Mouse (Mus musculus): ENCODE measurements around the gene Sult1c2. TPM values are rescaled to one million over a fixed set of nuclear protein-coding genes. Genes with fewer than 3 reads are reported as not detected.
"Not testable (repeated sequence)": the region's sequence is repeated elsewhere in the genome, so short reads cannot be mapped to it uniquely, and the experiment has no call there.

Sult1c2 gene
- polyA plus RNA-seq, 1 experiment from 2014 or later: not detected

DNA sequence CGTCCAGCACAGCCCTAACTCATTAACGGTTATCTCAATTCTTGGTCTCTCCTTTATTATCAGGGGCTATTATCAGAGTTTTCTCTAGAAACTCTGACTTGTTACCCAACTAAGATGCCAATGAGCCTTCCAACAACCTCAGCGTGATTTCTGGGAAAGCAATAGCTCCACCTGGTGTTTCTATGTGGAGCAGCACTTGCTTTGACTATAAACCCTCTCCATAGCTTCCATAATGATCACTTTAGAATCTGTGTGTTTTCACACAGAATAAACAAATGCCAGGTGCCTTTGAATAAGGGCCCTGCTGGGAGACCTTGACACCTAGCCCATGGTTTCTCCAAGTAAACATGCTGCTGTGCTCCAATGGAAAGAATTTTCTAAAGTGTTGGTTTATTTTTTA lies 12.8 kb downstream of the Sult1c2 start:
- Histone ChIP-seq H3K27ac (replicated peaks; ENCODE audit: low read depth, low read length) (no peak overlapping the region), H3K36me3 (ENCODE audit: control insufficient read depth, insufficient read depth, low read length) (no peaks in the 10 kb centered on the region), H3K4me3 (ENCODE audit: low read depth, low read length) (no peak overlapping the region), H3K4me2 (ENCODE audit: low read depth, low read length) (no peak overlapping the region), H3K9me3 (ENCODE audit: control insufficient read depth, low read length) (peaks cover 9% of the 10 kb centered on the region; the same call in 1 of the 2 replicates), H3K4me1 (ENCODE audit: control insufficient read depth, insufficient read depth, low read length) (no peaks in the 10 kb centered on the region), H3K9ac (ENCODE audit: low read depth, low read length) (no peak overlapping the region), H3K27me3 (replicated peaks; ENCODE audit: control insufficient read depth, insufficient read depth, low read length) (no peaks in the 10 kb centered on the region)
- WGBS: 61% methylated on average over 3 of the region's 3 CpGs
- ATAC-seq (ENCODE audit: low read depth): no peak
- peak; percentile 1 for DNase-seq (ENCODE audit: low spot score)

DNA sequence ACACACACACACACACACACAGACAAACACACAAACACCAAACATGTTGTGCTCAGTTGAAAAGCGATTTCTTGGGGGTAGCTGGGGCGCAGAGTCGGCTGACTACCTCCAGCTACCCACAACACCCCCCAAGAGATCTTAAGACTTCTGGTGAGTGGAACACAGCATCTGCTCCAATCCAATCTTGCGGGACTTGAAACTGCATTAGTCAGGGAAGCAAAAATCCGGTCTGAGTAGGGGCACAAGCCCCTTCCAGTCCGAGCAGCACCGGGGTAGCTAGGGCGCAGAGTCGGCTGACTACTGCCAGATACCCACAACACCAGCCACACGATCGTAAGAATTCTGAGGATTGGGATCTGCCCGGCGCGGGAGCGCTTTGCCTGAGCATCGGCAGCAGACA lies 42.2 kb downstream of the Sult1c2 start:
- H3K27ac ChIP-seq (replicated peaks; ENCODE audit: low read depth, low read length); H3K4me3 ChIP-seq (ENCODE audit: low read depth, low read length); H3K4me2 ChIP-seq (ENCODE audit: low read depth, low read length); H3K9me3 ChIP-seq (ENCODE audit: control insufficient read depth, low read length); DNase-seq (ENCODE audit: low spot score); ATAC-seq (ENCODE audit: low read depth); H3K9ac ChIP-seq (ENCODE audit: low read depth, low read length); H3K27me3 ChIP-seq (replicated peaks; ENCODE audit: control insufficient read depth, insufficient read depth, low read length); H3K4me1 ChIP-seq (ENCODE audit: control insufficient read depth, insufficient read depth, low read length); H3K36me3 ChIP-seq (ENCODE audit: control insufficient read depth, insufficient read depth, low read length): not testable (repeated sequence)
- 81% methylated on average over 15 of the region's 16 CpGs for WGBS

DNA sequence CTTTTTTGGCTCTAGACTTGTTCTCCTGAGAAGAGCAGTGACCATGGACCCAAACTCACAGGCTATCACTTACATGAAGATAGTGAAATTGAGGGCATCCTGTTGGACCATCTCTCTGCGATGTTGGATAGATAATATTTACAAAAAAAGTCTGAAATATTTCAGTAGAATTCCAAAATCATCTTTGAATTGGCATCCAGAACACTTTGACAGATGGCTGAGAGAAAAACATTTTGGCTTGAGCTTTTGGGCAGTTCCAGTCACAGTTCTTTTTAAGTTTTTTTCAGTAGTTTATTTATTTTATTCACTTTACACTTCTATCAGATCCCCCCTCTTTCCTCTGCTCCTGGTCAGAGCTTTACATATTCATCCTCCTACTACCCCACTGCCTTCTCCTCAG lies 62.8 kb downstream of the Sult1c2 start:
- H3K4me3 ChIP-seq (ENCODE audit: low read depth, low read length): no peak overlapping the region
- no peaks in the 10 kb centered on the region for H3K36me3 ChIP-seq (ENCODE audit: control insufficient read depth, insufficient read depth, low read length)
- no peaks in the 10 kb centered on the region for H3K9me3 ChIP-seq (ENCODE audit: control insufficient read depth, low read length)
- no peak overlapping the region for H3K27ac ChIP-seq (replicated peaks; ENCODE audit: low read depth, low read length)
- ATAC-seq (ENCODE audit: low read depth): no peak
- no peak overlapping the region for H3K4me2 ChIP-seq (ENCODE audit: low read depth, low read length)
- H3K4me1 ChIP-seq (ENCODE audit: control insufficient read depth, insufficient read depth, low read length): no peaks in the 10 kb centered on the region
- H3K27me3 ChIP-seq (replicated peaks; ENCODE audit: control insufficient read depth, insufficient read depth, low read length): no peaks in the 10 kb centered on the region
- no peak for DNase-seq (ENCODE audit: low spot score)
- 81% methylated on average over 1 of the region's 1 CpGs for WGBS
- no peak overlapping the region for H3K9ac ChIP-seq (ENCODE audit: low read depth, low read length)

Other genes starting within 250 kb of the Sult1c2 start
- gene Sgo1, start 157.0 kb downstream of the Sult1c2 start, polyA plus RNA-seq (2014; fragmentation: Nextera tagmentation; extraction: Ambion mirVana): 22.8 and 24.4 TPM in 2 replicates
- 1.5 and 3.6 TPM in 2 replicates for gene Sult1c1, start 144.3 kb upstream of the Sult1c2 start, polyA plus RNA-seq (2014; fragmentation: Nextera tagmentation; extraction: Ambion mirVana)

Measured in embryonic facial prominence, embryonic 14.5 days (tissue).